Mouse (Mus musculus) hindbrain, postnatal 0 days (tissue): ENCODE data around the gene Casq2. TPM values are rescaled to one million over a fixed set of nuclear protein-coding genes. Genes with fewer than 3 reads are reported as not detected.

ENCODE experiments used
- ATAC-seq: fragments of 200-750 bp; cut with Nextera tagmentation; 2 replicates; pipeline ENCODE4 v1.8.0; 2017; ENCODE audit warnings: mild to moderate bottlenecking, moderate TSS enrichment, moderate library complexity
- DNase-seq: peaks from one replicate; pipeline ENCODE4 v3.0.0-alpha.2; 2015; ENCODE audit warnings: low spot score
- H3K27ac ChIP-seq: fragments of 300-500 bp; sonication (generic); 2 replicates; pipeline ENCODE4 v1.5.1; 2014; ENCODE audit warnings: mild to moderate bottlenecking
- H3K27me3 ChIP-seq: fragments of 300-500 bp; sonication (generic); 2 replicates; pipeline ENCODE4 v1.6.1; 2014; ENCODE audit warnings: low read length, mixed read lengths; ENCODE audit not compliant: insufficient read depth
- H3K36me3 ChIP-seq: fragments of 300-500 bp; sonication (generic); 2 replicates; pipeline ENCODE4 v1.6.1; 2014; ENCODE audit warnings: low read length, mixed read lengths; ENCODE audit not compliant: insufficient read depth
- H3K4me1 ChIP-seq: fragments of 300-500 bp; sonication (generic); 2 replicates; pipeline ENCODE4 v1.6.1; 2014; ENCODE audit warnings: antibody characterized with exemption, low read length, mixed read lengths; ENCODE audit not compliant: insufficient read depth
- H3K4me2 ChIP-seq: fragments of 300-500 bp; sonication (generic); 2 replicates; pipeline ENCODE4 v1.6.1; 2014; ENCODE audit warnings: low read depth, mild to moderate bottlenecking, low read length, moderate library complexity, mixed read lengths
- H3K4me3 ChIP-seq: fragments of 300-500 bp; sonication (generic); 2 replicates; pipeline ENCODE4 v1.5.1; 2014; ENCODE audit warnings: low read length
- H3K9ac ChIP-seq: fragments of 300-500 bp; sonication (generic); replicated peaks from 2 replicates; pipeline ENCODE4 v1.6.1; 2014; ENCODE audit warnings: mild to moderate bottlenecking, low read length, moderate library complexity, mixed read lengths
- H3K9me3 ChIP-seq: fragments of 300-500 bp; sonication (generic); 2 replicates; pipeline ENCODE4 v1.6.1; 2016; ENCODE audit warnings: low read length, mixed read lengths
- CTCF ChIP-seq: IDR thresholded peaks from 2 replicates; pipeline ENCODE4 v1.5.1; 2016; ENCODE audit warnings: antibody characterized with exemption, control low read depth, low read depth
- WGBS: fragments of 180-500 bp; shearing (Covaris S2); extraction: QIAGEN DNeasy Blood & Tissue Kit; methylation state at CpG from one replicate; pipeline ENCODE4 v1.1.7; 2014; 5-methylcytosine and 5-hydroxymethylcytosine counted together
- polyA plus RNA-seq: library from polyadenylated mRNA; unstranded; fragments of >200 nt; fragmentation: Nextera tagmentation; extraction: Ambion mirVana; gene quantifications from 2 replicates; pipeline ENCODE4 v1.2.1, GENCODE M21; 2015
- total RNA-seq: library from RNA; depleted of rRNA; stranded (reverse); fragments of >200 nt; gene quantifications from 2 replicates; pipeline ENCODE4 v1.2.3, GENCODE M21; 2014

Gene Casq2
- total and polyA plus RNA-seq, 2 experiments from 2014 or later = 0.56 to 1.4 TPM

- H3K9me3 ChIP-seq = no peaks in the 10 kb centered on the region
- DNase-seq = no peak
- H3K27me3 ChIP-seq = no peaks in the 10 kb centered on the region
- no peak for TF ChIP-seq CTCF
- no peak overlapping the region for H3K4me3 ChIP-seq
- no peak overlapping the region for H3K4me2 ChIP-seq
- no peak overlapping the region for H3K27ac ChIP-seq
- ATAC-seq = no peak
- WGBS = 70% methylated on average over 4 of the region's 4 CpGs
- peaks cover 27% of the 10 kb centered on the region for H3K4me1 ChIP-seq
- no peaks in the 10 kb centered on the region for H3K36me3 ChIP-seq
- no peak overlapping the region for H3K9ac ChIP-seq
These were observed 80.0 kb downstream of the Casq2 start for GRCm38 (mm10) chr3:102166287-102166620.

GRCm38 (mm10) chr3:102166794-102167193 lies 80.6 kb downstream of the Casq2 start:
- ATAC-seq (no peak), DNase-seq (no peak)
- TF ChIP-seq CTCF = no peak
- Histone ChIP-seq H3K27me3 (no peaks in the 10 kb centered on the region), H3K36me3 (no peaks in the 10 kb centered on the region), H3K27ac (no peak overlapping the region), H3K4me1 (peaks cover 27% of the 10 kb centered on the region), H3K9ac (no peak overlapping the region), H3K4me2 (no peak overlapping the region), H3K9me3 (no peaks in the 10 kb centered on the region), H3K4me3 (no peak overlapping the region)
- WGBS = 81% methylated on average over 8 of the region's 8 CpGs

GRCm38 (mm10) chr3:102167555-102168210 lies 81.5 kb downstream of the Casq2 start:
- no peaks in the 10 kb centered on the region for H3K36me3 ChIP-seq
- DNase-seq (no peak), ATAC-seq (no peak)
- TF ChIP-seq CTCF = no peak
- no peaks in the 10 kb centered on the region for H3K9me3 ChIP-seq
- H3K9ac ChIP-seq = no peak overlapping the region
- H3K27me3 ChIP-seq = no peaks in the 10 kb centered on the region
- H3K4me1 ChIP-seq = peaks cover 27% of the 10 kb centered on the region
- no peak overlapping the region for H3K4me3 ChIP-seq
- no peak overlapping the region; the same call in 1 of the 2 replicates for H3K27ac ChIP-seq
- no peak overlapping the region for H3K4me2 ChIP-seq
- 18% methylated on average over 10 of the region's 10 CpGs for WGBS

GRCm38 (mm10) chr3:102169197-102169905 lies 83.1 kb downstream of the Casq2 start:
- WGBS = 29% methylated on average over 13 of the region's 13 CpGs
- Histone ChIP-seq H3K4me2 (no peak overlapping the region), H3K27me3 (no peaks in the 10 kb centered on the region), H3K4me1 (peaks cover 27% of the 10 kb centered on the region), H3K9me3 (no peaks in the 10 kb centered on the region), H3K36me3 (no peaks in the 10 kb centered on the region), H3K27ac (peak overlapping the region; percentile 64), H3K4me3 (no peak overlapping the region), H3K9ac (no peak overlapping the region)
- TF ChIP-seq CTCF = no peak
- DNase-seq = peak; percentile 96
- ATAC-seq = peak; percentile 92

- H3K27me3 ChIP-seq = no peaks in the 10 kb centered on the region
- no peak overlapping the region for H3K4me2 ChIP-seq
- no peaks in the 10 kb centered on the region for H3K36me3 ChIP-seq
- no peak overlapping the region for H3K4me3 ChIP-seq
- WGBS = 63% methylated on average over 8 of the region's 8 CpGs
- no peak overlapping the region for H3K9ac ChIP-seq
- no peak overlapping the region for H3K27ac ChIP-seq
- H3K4me1 ChIP-seq = peaks cover 11% of the 10 kb centered on the region; the same call in 1 of the 2 replicates
- no peak for TF ChIP-seq CTCF
- no peaks in the 10 kb centered on the region for H3K9me3 ChIP-seq
- ATAC-seq (no peak), DNase-seq (no peak)
These were observed 88.1 kb downstream of the Casq2 start for GRCm38 (mm10) chr3:102174118-102174865.

- no peak for ATAC-seq
- DNase-seq = no peak
- Histone ChIP-seq H3K4me3 (no peak overlapping the region), H3K27me3 (no peaks in the 10 kb centered on the region), H3K4me1 (no peaks in the 10 kb centered on the region), H3K4me2 (no peak overlapping the region), H3K9ac (no peak overlapping the region), H3K9me3 (no peaks in the 10 kb centered on the region), H3K27ac (no peak overlapping the region), H3K36me3 (no peaks in the 10 kb centered on the region)
- TF ChIP-seq CTCF = no peak
- 82% methylated on average over 18 of the region's 18 CpGs for WGBS
These were observed 89.5 kb downstream of the Casq2 start for GRCm38 (mm10) chr3:102175701-102176100.
